Mouse (Mus musculus): ENCODE measurements at regions not wholly inside any gene's neighbourhood (a gene's known extent, or its start where the extent isn't known, plus 50 kb on each side); places are given as distances from the start of the nearest gene placed in this dataset.
A peak's percentile ranks its signal among the peaks of the same experiment; 100 is the strongest.

- Histone ChIP-seq H3K4me2 (replicated peaks; ENCODE audit: low read depth, low read length) (no peak overlapping the region), H3K27me3 (ENCODE audit: control insufficient read depth, insufficient read depth, low read length) (no peaks in the 10 kb centered on the region), H3K4me1 (replicated peaks; ENCODE audit: control insufficient read depth, insufficient read depth, low read length) (no peaks in the 10 kb centered on the region), H3K9me3 (ENCODE audit: control insufficient read depth, low read length) (no peaks in the 10 kb centered on the region), H3K9ac (ENCODE audit: low read depth, low read length) (no peak overlapping the region), H3K4me3 (ENCODE audit: low read depth, low read length) (no peak overlapping the region), H3K36me3 (ENCODE audit: control insufficient read depth, insufficient read depth, low read length) (no peaks in the 10 kb centered on the region), H3K27ac (ENCODE audit: low read depth, low read length) (no peak overlapping the region)
- WGBS: 46% methylated on average over 3 of the region's 3 CpGs
- ATAC-seq (ENCODE audit: low FRiP score) (no peak), DNase-seq (ENCODE audit: low spot score) (no peak)
Observed at GRCm38 (mm10) chr3:70097813-70098212, 90.4 kb downstream of the Otol1 start.

- Histone ChIP-seq H3K27ac (ENCODE audit: low read depth, low read length) (no peak overlapping the region), H3K4me3 (ENCODE audit: low read depth, low read length) (no peak overlapping the region), H3K36me3 (ENCODE audit: control insufficient read depth, insufficient read depth, low read length) (no peaks in the 10 kb centered on the region), H3K4me2 (replicated peaks; ENCODE audit: low read depth, low read length) (no peak overlapping the region), H3K9ac (ENCODE audit: low read depth, low read length) (no peak overlapping the region), H3K9me3 (ENCODE audit: control insufficient read depth, low read length) (no peaks in the 10 kb centered on the region), H3K4me1 (replicated peaks; ENCODE audit: control insufficient read depth, insufficient read depth, low read length) (no peaks in the 10 kb centered on the region), H3K27me3 (ENCODE audit: control insufficient read depth, insufficient read depth, low read length) (no peaks in the 10 kb centered on the region)
- DNase-seq (ENCODE audit: low spot score) (no peak), ATAC-seq (ENCODE audit: low FRiP score) (no peak)
- WGBS: 61% methylated on average over 7 of the region's 7 CpGs
Observed at GRCm38 (mm10) chr3:70102091-70102490, 94.7 kb downstream of the Otol1 start.

DNA sequence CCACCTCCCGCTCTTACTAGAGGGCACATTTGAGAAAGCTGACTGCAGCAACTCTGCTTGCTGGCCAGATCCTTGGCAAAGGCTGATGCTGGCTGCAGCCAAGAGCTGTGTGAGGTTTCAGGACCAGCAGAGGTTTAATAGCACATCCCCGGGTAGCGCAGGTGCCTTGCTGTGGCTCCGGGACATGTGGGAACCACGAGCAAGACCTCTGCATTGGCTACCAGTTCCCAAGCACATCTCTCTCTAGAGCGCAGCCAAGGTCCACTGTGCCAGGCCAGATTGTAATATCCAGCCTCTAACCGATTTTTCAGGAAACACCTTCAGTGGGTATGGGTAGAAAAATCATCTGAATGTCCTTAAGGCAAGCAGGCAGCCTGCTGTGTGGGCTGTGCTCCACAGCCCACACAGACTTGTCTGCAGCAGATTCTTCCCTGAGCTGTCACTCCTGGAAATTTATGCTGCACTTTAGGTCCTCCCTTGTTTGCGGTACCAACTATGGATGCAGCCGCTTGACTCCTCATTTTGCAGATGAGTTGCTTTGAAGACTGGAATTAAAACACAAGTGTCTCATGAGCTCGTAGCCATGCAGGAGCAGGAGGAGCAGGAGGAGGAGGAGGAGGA lies 95.3 kb downstream of the Otol1 start:
- ATAC-seq (ENCODE audit: low FRiP score): no peak
- Histone ChIP-seq H3K27ac (ENCODE audit: low read depth, low read length) (no peak overlapping the region), H3K4me1 (replicated peaks; ENCODE audit: control insufficient read depth, insufficient read depth, low read length) (no peaks in the 10 kb centered on the region), H3K27me3 (ENCODE audit: control insufficient read depth, insufficient read depth, low read length) (no peaks in the 10 kb centered on the region), H3K9me3 (ENCODE audit: control insufficient read depth, low read length) (no peaks in the 10 kb centered on the region), H3K4me2 (replicated peaks; ENCODE audit: low read depth, low read length) (no peak overlapping the region), H3K9ac (ENCODE audit: low read depth, low read length) (no peak overlapping the region), H3K4me3 (ENCODE audit: low read depth, low read length) (no peak overlapping the region), H3K36me3 (ENCODE audit: control insufficient read depth, insufficient read depth, low read length) (no peaks in the 10 kb centered on the region)
- WGBS: 82% methylated on average over 10 of the region's 10 CpGs
- no peak for DNase-seq (ENCODE audit: low spot score)

DNA sequence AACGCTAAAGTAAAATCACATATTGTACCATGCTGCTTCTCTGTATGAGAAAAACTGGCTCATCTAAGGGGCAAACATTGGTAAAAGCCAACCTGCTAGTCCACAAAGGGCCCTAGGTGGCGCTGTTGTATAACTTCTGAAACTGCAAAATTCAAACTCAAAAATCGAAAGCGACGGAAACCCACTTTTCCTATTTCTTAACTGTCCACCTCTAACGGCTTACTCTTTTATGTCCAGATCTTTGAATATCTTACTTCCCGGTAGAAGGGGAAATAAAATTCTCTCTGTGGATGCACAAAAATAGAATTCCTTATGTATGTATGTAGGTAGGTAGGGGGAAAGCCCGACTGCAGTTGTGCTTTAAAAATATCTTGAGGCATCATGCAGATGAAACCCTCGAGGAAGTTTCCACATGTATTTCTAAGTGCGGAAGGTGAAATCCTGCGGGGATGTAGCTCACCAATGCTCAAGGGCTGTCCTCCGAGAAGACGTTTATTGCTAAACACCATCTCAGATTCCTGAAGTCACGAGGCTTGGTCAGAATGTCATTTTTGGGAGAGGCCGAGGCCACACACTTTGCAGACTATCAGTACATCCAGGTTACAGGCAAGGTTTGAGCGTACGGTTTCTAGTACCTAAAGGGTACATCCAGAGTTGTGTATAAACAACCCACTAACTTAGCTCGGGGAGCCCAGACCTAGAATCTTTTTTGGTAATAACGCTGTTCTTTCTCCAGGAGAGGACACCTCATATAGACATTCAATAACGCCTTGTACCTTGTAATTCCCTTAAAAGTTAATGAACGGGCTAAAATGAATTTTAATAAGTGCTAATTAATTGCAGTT lies 96.8 kb downstream of the Otol1 start:
- WGBS: 11% methylated on average over 21 of the region's 21 CpGs
- H3K4me1 ChIP-seq (replicated peaks; ENCODE audit: control insufficient read depth, insufficient read depth, low read length): no peaks in the 10 kb centered on the region
- H3K36me3 ChIP-seq (ENCODE audit: control insufficient read depth, insufficient read depth, low read length): no peaks in the 10 kb centered on the region
- H3K27me3 ChIP-seq (ENCODE audit: control insufficient read depth, insufficient read depth, low read length): no peaks in the 10 kb centered on the region
- H3K4me3 ChIP-seq (ENCODE audit: low read depth, low read length): peak overlapping the region; percentile 26
- no peaks in the 10 kb centered on the region for H3K9me3 ChIP-seq (ENCODE audit: control insufficient read depth, low read length)
- H3K27ac ChIP-seq (ENCODE audit: low read depth, low read length): no peak overlapping the region
- peak overlapping the region; percentile 41 for H3K4me2 ChIP-seq (replicated peaks; ENCODE audit: low read depth, low read length)
- ATAC-seq (ENCODE audit: low FRiP score): peak; percentile 55
- peak; percentile 92 for DNase-seq (ENCODE audit: low spot score)
- H3K9ac ChIP-seq (ENCODE audit: low read depth, low read length): peak overlapping the region; percentile 54

DNA sequence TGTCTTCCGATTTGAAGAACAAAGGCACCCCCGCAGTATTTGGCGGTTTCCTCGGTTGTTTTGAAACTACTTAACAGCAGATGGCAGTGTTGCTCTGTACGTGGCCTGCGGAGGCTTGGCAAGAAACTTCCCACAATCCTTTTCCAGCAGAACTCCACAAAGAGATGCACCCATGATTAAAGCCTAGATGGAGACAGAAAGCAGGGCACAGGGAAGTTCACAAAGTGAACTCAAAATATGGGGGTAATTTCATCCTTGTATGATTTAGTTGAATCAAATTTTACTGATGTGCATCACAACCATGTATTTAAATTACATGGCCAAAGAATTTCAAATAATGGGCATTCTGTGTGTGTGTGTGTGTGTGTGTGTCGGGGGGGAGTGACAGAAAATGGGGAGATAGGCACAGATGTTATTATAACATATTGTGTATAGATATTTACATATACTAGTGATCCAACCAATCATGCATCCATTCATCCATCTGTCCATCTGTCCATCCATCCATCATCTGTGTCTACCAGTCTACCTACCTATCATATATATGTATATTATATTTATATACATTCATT lies 97.5 kb downstream of the Otol1 start:
- DNase-seq (ENCODE audit: low spot score) (peak; percentile 87), ATAC-seq (ENCODE audit: low FRiP score) (peak; percentile 63)
- Histone ChIP-seq H3K4me1 (replicated peaks; ENCODE audit: control insufficient read depth, insufficient read depth, low read length) (no peaks in the 10 kb centered on the region), H3K27ac (ENCODE audit: low read depth, low read length) (no peak overlapping the region), H3K9me3 (ENCODE audit: control insufficient read depth, low read length) (no peaks in the 10 kb centered on the region), H3K9ac (ENCODE audit: low read depth, low read length) (peak overlapping the region; percentile 54; the same call in 1 of the 2 replicates), H3K27me3 (ENCODE audit: control insufficient read depth, insufficient read depth, low read length) (no peaks in the 10 kb centered on the region), H3K4me2 (replicated peaks; ENCODE audit: low read depth, low read length) (peak overlapping the region; percentile 41), H3K4me3 (ENCODE audit: low read depth, low read length) (peak overlapping the region; percentile 26), H3K36me3 (ENCODE audit: control insufficient read depth, insufficient read depth, low read length) (no peaks in the 10 kb centered on the region)
- WGBS: 18% methylated on average over 7 of the region's 7 CpGs

GRCm38 (mm10) chr3:70105561-70105960 lies 98.1 kb downstream of the Otol1 start:
- Histone ChIP-seq H3K9ac (ENCODE audit: low read depth, low read length) (no peak overlapping the region), H3K4me2 (replicated peaks; ENCODE audit: low read depth, low read length) (no peak overlapping the region), H3K4me3 (ENCODE audit: low read depth, low read length) (no peak overlapping the region), H3K4me1 (replicated peaks; ENCODE audit: control insufficient read depth, insufficient read depth, low read length) (no peaks in the 10 kb centered on the region), H3K36me3 (ENCODE audit: control insufficient read depth, insufficient read depth, low read length) (no peaks in the 10 kb centered on the region), H3K27ac (ENCODE audit: low read depth, low read length) (no peak overlapping the region), H3K9me3 (ENCODE audit: control insufficient read depth, low read length) (no peaks in the 10 kb centered on the region), H3K27me3 (ENCODE audit: control insufficient read depth, insufficient read depth, low read length) (no peaks in the 10 kb centered on the region)
- 71% methylated on average over 1 of the region's 1 CpGs for WGBS
- no peak for ATAC-seq (ENCODE audit: low FRiP score)
- no peak for DNase-seq (ENCODE audit: low spot score)

DNA sequence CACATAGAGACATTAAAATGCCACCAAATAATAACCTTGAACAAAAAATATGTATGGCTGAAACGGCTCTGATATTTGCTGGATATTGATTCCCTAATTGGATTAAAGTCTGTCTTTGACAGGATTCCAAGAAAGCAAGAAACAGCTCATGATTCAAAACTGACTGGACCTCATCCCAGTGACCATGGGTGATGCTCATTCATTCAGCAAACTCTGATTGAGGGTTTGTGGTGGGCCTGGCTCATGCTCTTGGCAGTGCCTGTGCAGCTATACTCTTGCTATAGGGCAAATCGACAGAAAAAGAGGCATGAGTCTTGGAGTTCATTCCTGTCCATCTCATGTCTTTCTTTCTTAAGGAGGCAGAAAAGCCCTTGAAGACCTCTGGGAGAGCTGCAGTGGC lies 98.7 kb downstream of the Otol1 start:
- H3K27ac ChIP-seq (ENCODE audit: low read depth, low read length): no peak overlapping the region
- no peak for DNase-seq (ENCODE audit: low spot score)
- no peaks in the 10 kb centered on the region for H3K4me1 ChIP-seq (replicated peaks; ENCODE audit: control insufficient read depth, insufficient read depth, low read length)
- no peak overlapping the region for H3K9ac ChIP-seq (ENCODE audit: low read depth, low read length)
- no peaks in the 10 kb centered on the region for H3K27me3 ChIP-seq (ENCODE audit: control insufficient read depth, insufficient read depth, low read length)
- H3K9me3 ChIP-seq (ENCODE audit: control insufficient read depth, low read length): no peaks in the 10 kb centered on the region
- no peak for ATAC-seq (ENCODE audit: low FRiP score)
- no peaks in the 10 kb centered on the region for H3K36me3 ChIP-seq (ENCODE audit: control insufficient read depth, insufficient read depth, low read length)
- 90% methylated on average over 2 of the region's 2 CpGs for WGBS
- no peak overlapping the region for H3K4me2 ChIP-seq (replicated peaks; ENCODE audit: low read depth, low read length)
- no peak overlapping the region for H3K4me3 ChIP-seq (ENCODE audit: low read depth, low read length)

DNA sequence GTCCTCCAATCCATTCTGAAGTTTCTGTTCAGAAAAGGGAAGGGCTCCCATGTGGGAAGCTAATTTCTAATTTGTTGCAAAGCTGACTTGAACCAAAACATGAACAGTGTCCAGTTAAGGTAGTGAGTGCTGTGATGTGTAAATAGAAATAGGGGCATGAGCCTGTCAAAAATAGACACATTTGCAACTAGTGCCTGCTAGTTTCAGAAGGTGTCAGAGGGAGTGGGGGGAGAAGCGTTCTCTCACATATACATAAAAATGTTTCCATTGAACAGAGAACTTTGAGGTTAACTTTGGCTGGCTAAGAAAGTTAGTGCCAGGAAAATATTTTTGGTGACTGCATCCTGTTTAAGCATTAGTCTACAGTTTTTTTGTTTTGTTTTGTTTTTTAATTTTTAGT lies 118.8 kb downstream of the Otol1 start:
- no peaks in the 10 kb centered on the region for H3K27me3 ChIP-seq (ENCODE audit: control insufficient read depth, insufficient read depth, low read length)
- 92% methylated on average over 1 of the region's 1 CpGs for WGBS
- no peak for DNase-seq (ENCODE audit: low spot score)
- no peak overlapping the region for H3K9ac ChIP-seq (ENCODE audit: low read depth, low read length)
- H3K4me1 ChIP-seq (replicated peaks; ENCODE audit: control insufficient read depth, insufficient read depth, low read length): no peaks in the 10 kb centered on the region
- no peaks in the 10 kb centered on the region for H3K36me3 ChIP-seq (ENCODE audit: control insufficient read depth, insufficient read depth, low read length)
- no peak overlapping the region for H3K27ac ChIP-seq (ENCODE audit: low read depth, low read length)
- ATAC-seq (ENCODE audit: low FRiP score): no peak
- H3K4me3 ChIP-seq (ENCODE audit: low read depth, low read length): no peak overlapping the region
- no peak overlapping the region for H3K4me2 ChIP-seq (replicated peaks; ENCODE audit: low read depth, low read length)
- H3K9me3 ChIP-seq (ENCODE audit: control insufficient read depth, low read length): no peaks in the 10 kb centered on the region

Data from hindbrain, embryonic 11.5 days (tissue).